Mouse (Mus musculus) ovary, postnatal 14 days (tissue): Measurements from ENCODE around the gene Pde4d.

Experiments
- DNase-seq: peaks from one replicate; pipeline ENCODE4 v3.0.0; 2022; ENCODE audit warnings: low spot score

The Pde4d gene

GRCm38 (mm10) chr13:109924771-109925170, 1475.0 kb downstream of the Pde4d start:
- DNase-seq, result no peak

- DNase-seq, result no peak
Observed at GRCm38 (mm10) chr13:109926277-109926920, 1476.7 kb downstream of the Pde4d start.

DNA sequence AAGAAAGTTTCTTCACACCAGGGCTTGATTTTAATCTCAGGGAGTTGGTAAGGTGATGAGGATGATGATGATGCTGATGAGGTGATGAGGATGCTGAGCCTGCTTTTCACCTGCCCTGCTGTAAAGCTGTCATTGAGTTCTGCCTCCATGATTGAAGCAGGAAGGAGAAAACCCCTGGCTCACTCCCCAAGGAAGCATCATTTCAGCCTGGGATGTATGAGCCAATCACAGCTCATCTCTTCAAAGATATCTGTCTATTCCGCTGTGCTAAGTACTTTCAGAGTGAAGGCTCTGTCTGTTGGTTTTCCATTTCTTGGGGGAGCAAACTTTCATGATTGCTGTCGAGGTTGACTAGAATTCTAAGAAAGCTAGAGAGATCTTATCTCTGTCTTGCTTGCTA, 1478.0 kb downstream of the Pde4d start:
- DNase-seq, result no peak

GRCm38 (mm10) chr13:109932688-109933087, 1482.9 kb downstream of the Pde4d start:
- no peak for DNase-seq

GRCm38 (mm10) chr13:109933554-109933953, 1483.8 kb downstream of the Pde4d start:
- no peak for DNase-seq

- DNase-seq, result no peak
Observed at GRCm38 (mm10) chr13:109936866-109937265, 1487.1 kb downstream of the Pde4d start.

- no peak for DNase-seq
Observed at GRCm38 (mm10) chr13:109944822-109945551, 1495.2 kb downstream of the Pde4d start.

- DNase-seq, result no peak
Observed at GRCm38 (mm10) chr13:109951466-109951865, 1501.7 kb downstream of the Pde4d start.

GRCm38 (mm10) chr13:109954189-109954588, 1504.4 kb downstream of the Pde4d start:
- no peak for DNase-seq

DNA sequence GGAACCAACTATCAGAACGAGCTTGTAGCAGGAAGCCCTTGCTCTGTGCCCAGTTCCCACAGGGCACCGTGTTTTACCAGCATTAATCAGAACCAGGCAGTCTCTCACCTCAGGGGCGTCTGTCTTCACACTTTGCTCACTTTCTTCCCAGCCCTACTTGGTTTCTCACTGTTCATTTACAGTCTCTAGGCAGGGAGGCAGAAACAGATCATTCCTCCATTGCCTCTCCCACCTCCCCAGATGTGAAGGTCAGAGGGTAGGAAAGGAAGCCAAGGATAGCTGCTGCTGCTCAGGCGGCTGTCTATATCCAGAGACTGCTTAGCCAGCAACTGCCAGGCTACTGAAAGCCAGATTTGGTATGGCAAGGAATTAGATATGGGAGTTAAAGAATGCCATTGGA, 1508.2 kb downstream of the Pde4d start:
- peak; percentile 6 for DNase-seq

GRCm38 (mm10) chr13:109982821-109983443, 1533.2 kb downstream of the Pde4d start:
- DNase-seq, result no peak

DNA sequence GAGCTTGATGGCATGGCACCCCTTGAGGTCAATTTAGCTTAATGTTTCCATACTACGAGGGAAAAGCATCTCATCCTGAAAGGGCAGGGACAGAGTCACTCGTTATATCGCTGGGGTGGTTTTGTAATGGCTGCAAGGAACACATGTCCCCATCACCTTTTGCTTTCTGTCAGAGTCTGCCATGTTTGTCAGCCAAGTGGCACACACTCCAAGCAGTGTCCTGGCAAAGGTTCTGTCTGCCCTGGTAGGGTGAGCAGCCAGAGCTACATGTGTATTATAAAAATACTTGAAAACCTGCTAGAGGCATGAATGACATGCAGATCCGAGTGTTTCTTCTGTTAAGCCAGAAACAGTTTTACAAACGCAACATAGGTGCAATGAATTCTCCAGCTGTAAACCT, 1535.7 kb downstream of the Pde4d start:
- DNase-seq, result no peak

GRCm38 (mm10) chr13:109985892-109986291, 1536.1 kb downstream of the Pde4d start:
- no peak for DNase-seq

DNA sequence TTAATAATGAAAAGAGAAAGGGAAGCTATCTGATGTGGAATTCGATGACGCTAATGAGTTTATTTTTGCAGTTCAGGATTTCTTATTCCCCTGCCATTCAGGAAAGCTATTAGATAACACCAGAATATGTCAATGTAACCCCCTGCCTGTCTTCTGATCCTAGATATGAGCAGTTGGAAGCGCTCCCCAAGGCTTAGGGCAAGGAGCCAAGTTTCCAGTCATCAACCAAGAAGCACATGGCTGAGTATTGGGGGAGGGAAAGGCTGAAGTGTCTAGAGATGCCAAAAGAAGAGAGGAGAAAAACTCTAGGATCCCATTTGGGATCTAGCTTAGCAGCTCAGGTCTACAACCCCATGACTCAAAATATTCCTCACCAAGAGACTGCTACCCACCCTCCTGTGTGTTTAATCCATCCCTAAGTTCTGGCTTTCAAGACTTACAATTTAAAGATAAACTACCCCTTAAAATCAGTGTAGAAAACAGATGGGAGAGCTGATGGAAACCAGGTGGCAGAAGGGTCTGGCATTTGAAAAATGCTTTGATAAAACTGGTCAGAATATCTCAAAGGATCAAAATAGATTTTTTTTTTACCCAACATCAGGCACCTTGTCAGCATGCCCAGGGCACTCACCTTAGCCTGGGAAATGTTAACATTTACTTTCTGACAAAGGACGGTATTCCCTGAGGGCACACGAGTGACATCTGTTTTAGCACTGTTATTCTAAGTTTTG, 1543.2 kb downstream of the Pde4d start:
- peak; percentile 65 for DNase-seq

DNA sequence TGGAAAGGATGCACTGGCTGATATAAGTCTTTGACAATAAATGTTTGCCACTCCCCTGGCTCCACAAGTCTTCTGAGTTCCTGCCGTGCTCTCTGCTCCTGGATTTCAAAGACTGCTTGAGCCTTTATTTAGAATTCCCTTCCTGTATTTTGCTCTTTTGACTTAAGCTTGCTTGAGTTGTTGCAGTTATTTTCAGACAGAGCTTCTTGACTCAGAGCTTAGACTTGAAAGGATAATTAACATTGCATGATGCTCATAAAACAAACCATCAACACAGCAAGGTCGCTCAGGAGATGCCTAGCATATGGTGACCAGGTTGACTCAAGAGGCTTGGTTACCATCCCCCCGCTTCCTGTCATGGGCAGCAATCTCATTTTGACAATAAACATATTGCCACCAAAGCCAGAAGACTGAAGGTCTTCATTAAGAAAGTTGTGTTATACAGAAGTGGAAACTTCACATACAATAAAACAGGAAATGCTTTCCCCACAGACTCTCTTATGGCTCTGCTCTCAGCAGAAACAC, 1544.6 kb downstream of the Pde4d start:
- no peak for DNase-seq

DNA sequence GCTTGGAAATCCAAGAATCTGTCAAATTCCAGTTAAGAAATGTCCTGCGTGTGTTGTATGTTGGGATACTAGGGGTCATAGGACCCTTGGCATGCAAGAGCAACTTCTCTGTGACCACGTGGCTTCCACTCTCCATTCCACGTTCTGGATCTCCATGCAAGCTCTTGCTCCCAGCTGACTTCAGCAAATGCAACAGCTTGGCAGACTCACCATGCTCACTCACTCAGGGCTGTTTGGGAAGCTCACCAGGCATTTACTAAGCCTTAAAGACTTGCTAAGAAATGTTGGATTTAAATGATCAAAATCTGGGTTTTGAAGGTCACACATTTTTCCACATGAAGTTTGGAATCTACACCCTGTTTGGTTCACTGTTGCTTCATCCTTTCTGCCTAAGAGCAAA, 1552.3 kb downstream of the Pde4d start:
- no peak for DNase-seq
